Mouse (Mus musculus) stomach, postnatal 0 days (tissue): ENCODE measurements around the gene Nudcd3. TPM values are rescaled to one million over a fixed set of nuclear protein-coding genes. Genes with fewer than 3 reads are reported as not detected.
"Not testable (repeated sequence)": the region's sequence is repeated elsewhere in the genome, so short reads cannot be mapped to it uniquely, and the experiment has no call there.

ENCODE experiments used
- ATAC-seq: fragments of 200-750 bp; cut with Nextera tagmentation; 2 replicates; pipeline ENCODE4 v1.8.0; 2017; ENCODE audit not compliant: low FRiP score, low TSS enrichment
- DNase-seq: peaks from one replicate; pipeline ENCODE4 v3.0.0-alpha.2; 2016; ENCODE audit warnings: low spot score
- H3K27ac ChIP-seq: fragments of 300-500 bp; sonication (generic); replicated peaks from 2 replicates; pipeline ENCODE4 v1.5.1; 2014; ENCODE audit warnings: mild to moderate bottlenecking, control low read depth
- H3K27me3 ChIP-seq: fragments of 300-500 bp; sonication (generic); 2 replicates; pipeline ENCODE4 v1.6.1; 2014; ENCODE audit warnings: low read length; ENCODE audit not compliant: control insufficient read depth, insufficient read depth
- H3K36me3 ChIP-seq: fragments of 300-500 bp; sonication (generic); 2 replicates; pipeline ENCODE4 v1.6.1; 2014; ENCODE audit warnings: low read length, mixed read lengths; ENCODE audit not compliant: control insufficient read depth, insufficient read depth
- H3K4me1 ChIP-seq: fragments of 300-500 bp; sonication (generic); replicated peaks from 2 replicates; pipeline ENCODE4 v1.6.1; 2014; ENCODE audit warnings: antibody characterized with exemption; ENCODE audit not compliant: control insufficient read depth, insufficient read depth
- H3K4me2 ChIP-seq: fragments of 300-500 bp; sonication (generic); replicated peaks from 2 replicates; pipeline ENCODE4 v1.6.1; 2014; ENCODE audit warnings: low read depth, mild to moderate bottlenecking, control low read depth, moderate library complexity
- H3K4me3 ChIP-seq: fragments of 300-500 bp; sonication (generic); 2 replicates; pipeline ENCODE4 v1.5.1; 2014; ENCODE audit warnings: low read depth, low read length, control low read depth
- H3K9ac ChIP-seq: fragments of 300-500 bp; sonication (generic); 2 replicates; pipeline ENCODE4 v1.6.1; 2014; ENCODE audit warnings: mild to moderate bottlenecking, low read length, control low read depth, mixed read lengths
- H3K9me3 ChIP-seq: fragments of 300-500 bp; sonication (generic); 2 replicates; pipeline ENCODE4 v1.6.1; 2016; ENCODE audit warnings: low read length; ENCODE audit not compliant: control insufficient read depth
- CTCF ChIP-seq: IDR thresholded peaks from 2 replicates; pipeline ENCODE4 v1.5.1; 2016; ENCODE audit warnings: antibody characterized with exemption, low read depth, mild to moderate bottlenecking, moderate library complexity
- EP300 ChIP-seq: optimal IDR thresholded peaks from 2 replicates; pipeline ENCODE3; 2016; ENCODE audit warnings: antibody characterized with exemption
- WGBS: fragments of 180-500 bp; shearing (Covaris S2); extraction: QIAGEN DNeasy Blood & Tissue Kit; methylation state at CpG from one replicate; pipeline ENCODE4 v1.1.7; 2014; 5-methylcytosine and 5-hydroxymethylcytosine counted together
- polyA plus RNA-seq: library from polyadenylated mRNA; unstranded; fragments of >200 nt; fragmentation: Nextera tagmentation; extraction: Ambion mirVana; gene quantifications from 2 replicates; pipeline ENCODE4 v1.2.1, GENCODE M21; 2015

Gene Nudcd3
- polyA plus RNA-seq, 1 experiment from 2014 or later, result 22.1 TPM

DNA sequence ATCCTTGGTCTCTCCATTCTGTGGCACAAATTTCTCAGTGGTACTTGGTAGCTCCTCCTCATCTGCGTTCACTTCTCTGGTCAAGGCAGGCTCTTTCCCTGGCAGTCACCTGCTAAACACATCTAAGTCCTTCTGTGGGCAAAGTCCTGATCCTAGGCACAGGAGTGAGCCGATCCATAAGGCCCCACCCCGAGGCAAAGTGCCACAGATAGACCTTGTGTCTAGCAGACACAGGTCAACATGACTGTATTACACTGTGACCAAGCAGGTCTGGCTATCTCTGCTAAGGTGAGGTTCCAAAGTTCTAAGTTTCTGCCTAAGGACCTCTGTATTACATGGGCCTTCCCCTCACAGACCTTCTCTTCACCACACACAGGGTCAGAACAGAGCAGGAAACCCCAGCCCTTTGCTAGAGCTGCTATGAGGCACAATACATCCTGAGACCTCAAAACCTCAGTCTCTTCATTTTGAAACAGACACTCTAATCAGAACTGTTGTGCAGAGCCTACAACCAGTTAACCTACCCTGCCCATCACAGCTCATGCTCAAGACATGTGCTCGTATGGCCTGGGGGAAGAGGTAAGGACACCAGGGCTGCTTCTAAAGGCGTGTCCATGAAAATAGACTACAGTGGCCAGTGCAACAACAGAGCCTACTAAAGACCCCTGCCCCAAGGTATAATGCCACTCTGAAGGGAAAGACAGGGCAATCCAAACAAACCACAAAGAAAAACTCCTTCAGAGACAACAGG, 88.3 kb downstream of the Nudcd3 start:
- DNase-seq (peak; percentile 20), ATAC-seq (peak; percentile 57; the same call in 1 of the 2 replicates)
- 86% methylated on average over 5 of the region's 5 CpGs for WGBS
- no peak overlapping the region for H3K9ac ChIP-seq
- H3K4me1 ChIP-seq, result no peaks in the 10 kb centered on the region
- TF ChIP-seq CTCF (no peak), EP300 (no peak)
- H3K27me3 ChIP-seq, result no peaks in the 10 kb centered on the region
- no peak overlapping the region for H3K27ac ChIP-seq
- H3K9me3 ChIP-seq, result no peaks in the 10 kb centered on the region
- H3K4me3 ChIP-seq, result no peak overlapping the region
- H3K36me3 ChIP-seq, result peaks cover 20% of the 10 kb centered on the region
- no peak overlapping the region for H3K4me2 ChIP-seq

DNA sequence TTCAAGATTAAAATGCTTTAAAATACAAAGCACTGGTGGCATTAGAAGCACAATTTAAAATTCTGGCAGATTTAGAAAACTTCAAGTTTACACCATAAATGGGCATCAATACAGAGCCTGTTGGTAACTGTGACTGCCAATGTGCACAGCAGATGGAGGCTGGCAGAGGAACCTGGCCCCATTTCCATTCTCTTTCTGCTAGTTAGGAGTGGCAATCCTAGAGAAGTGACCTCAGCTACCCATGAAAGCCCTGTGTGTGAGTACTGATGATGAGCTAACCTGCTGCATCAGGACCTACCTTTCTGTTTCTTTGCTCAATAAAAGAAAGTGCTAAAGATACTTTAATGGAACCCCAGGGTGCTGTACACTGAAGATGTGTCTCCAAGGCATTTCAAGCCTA, 90.2 kb downstream of the Nudcd3 start:
- no peaks in the 10 kb centered on the region for H3K27me3 ChIP-seq
- no peaks in the 10 kb centered on the region for H3K9me3 ChIP-seq
- no peaks in the 10 kb centered on the region for H3K4me1 ChIP-seq
- H3K4me3 ChIP-seq, result no peak overlapping the region
- no peak for ATAC-seq
- peaks cover 20% of the 10 kb centered on the region for H3K36me3 ChIP-seq
- no peak for DNase-seq
- H3K27ac ChIP-seq, result no peak overlapping the region
- TF ChIP-seq EP300 (no peak), CTCF (no peak)
- no peak overlapping the region for H3K4me2 ChIP-seq
- no peak overlapping the region for H3K9ac ChIP-seq

DNA sequence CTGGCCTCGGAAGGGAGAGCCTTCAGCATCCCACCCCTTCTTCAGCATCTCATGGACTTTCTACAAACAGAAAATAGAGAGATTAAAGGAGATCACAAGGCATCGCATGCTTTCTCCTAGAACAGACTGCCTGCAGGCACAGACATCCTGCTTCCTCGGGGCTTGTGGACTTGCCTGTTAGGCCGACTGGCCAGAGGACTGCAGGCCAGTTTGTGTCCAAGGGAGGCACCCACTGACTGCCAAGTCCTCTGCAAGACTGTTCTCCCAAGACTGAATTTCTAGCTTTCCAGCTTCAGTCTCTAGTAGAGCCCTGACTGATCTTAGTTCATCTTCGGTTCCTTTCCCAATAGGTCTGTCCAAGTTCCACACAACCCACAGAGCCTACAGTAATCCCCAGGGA, 91.9 kb downstream of the Nudcd3 start:
- Histone ChIP-seq H3K4me1 (no peaks in the 10 kb centered on the region), H3K27ac (no peak overlapping the region), H3K9ac (no peak overlapping the region), H3K4me3 (no peak overlapping the region), H3K27me3 (no peaks in the 10 kb centered on the region), H3K4me2 (no peak overlapping the region), H3K36me3 (peaks cover 20% of the 10 kb centered on the region), H3K9me3 (no peaks in the 10 kb centered on the region)
- TF ChIP-seq EP300, result no peak
- TF ChIP-seq CTCF, result no peak
- 91% methylated on average over 5 of the region's 5 CpGs for WGBS
- ATAC-seq (no peak), DNase-seq (no peak)

DNA sequence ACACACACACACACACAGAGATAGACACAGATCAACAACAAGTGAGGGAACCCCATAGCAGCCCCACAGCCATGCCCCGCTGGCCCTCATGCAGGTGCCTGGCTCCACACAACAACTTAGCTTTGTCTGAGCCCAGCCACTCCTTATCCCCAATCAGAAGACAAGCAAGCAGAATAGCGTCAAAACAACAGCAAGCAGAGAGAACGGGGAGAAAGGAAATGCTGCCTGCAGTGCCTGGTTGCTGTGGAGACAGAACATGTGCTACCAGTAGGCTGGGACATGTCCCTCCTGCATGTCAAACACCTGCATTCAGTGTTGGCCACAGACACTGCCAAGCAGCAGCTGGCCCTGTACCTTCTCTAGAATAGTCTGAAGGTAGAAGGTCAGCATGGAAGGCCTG, 92.5 kb downstream of the Nudcd3 start:
- no peaks in the 10 kb centered on the region for H3K27me3 ChIP-seq
- H3K36me3 ChIP-seq, result peaks cover 15% of the 10 kb centered on the region
- no peak for TF ChIP-seq CTCF
- TF ChIP-seq EP300, result no peak
- no peak for DNase-seq
- no peak overlapping the region for H3K27ac ChIP-seq
- no peak overlapping the region for H3K4me3 ChIP-seq
- H3K9me3 ChIP-seq, result no peaks in the 10 kb centered on the region
- 61% methylated on average over 3 of the region's 3 CpGs for WGBS
- no peaks in the 10 kb centered on the region for H3K4me1 ChIP-seq
- no peak overlapping the region for H3K4me2 ChIP-seq
- ATAC-seq, result no peak
- H3K9ac ChIP-seq, result no peak overlapping the region

DNA sequence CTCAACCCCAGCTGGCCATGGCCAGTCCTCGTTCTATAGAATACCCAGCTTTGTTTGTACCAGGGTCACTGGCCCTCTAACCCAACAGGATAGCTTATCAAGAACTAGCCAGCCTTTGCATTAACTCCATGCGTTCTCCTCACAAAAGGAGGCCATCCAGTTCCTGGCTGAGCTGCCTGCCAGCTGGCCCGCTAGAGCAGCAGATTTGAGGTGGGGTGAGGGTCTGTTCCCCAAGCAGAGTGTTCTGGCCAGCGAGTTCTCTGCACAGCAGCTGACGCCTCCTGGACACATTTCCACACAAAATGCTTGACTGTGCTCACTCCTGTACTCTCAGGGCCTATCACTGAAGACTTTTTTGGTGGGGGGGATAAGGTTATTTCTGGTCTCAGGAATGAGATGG, 95.5 kb downstream of the Nudcd3 start:
- ATAC-seq (no peak), DNase-seq (no peak)
- Histone ChIP-seq H3K4me3 (no peak overlapping the region), H3K4me1 (no peaks in the 10 kb centered on the region), H3K27ac (no peak overlapping the region), H3K4me2 (no peak overlapping the region), H3K9ac (no peak overlapping the region), H3K27me3 (no peaks in the 10 kb centered on the region), H3K36me3 (peaks cover 13% of the 10 kb centered on the region), H3K9me3 (no peaks in the 10 kb centered on the region)
- WGBS, result 80% methylated on average over 5 of the region's 5 CpGs
- TF ChIP-seq CTCF, result no peak
- TF ChIP-seq EP300, result no peak

DNA sequence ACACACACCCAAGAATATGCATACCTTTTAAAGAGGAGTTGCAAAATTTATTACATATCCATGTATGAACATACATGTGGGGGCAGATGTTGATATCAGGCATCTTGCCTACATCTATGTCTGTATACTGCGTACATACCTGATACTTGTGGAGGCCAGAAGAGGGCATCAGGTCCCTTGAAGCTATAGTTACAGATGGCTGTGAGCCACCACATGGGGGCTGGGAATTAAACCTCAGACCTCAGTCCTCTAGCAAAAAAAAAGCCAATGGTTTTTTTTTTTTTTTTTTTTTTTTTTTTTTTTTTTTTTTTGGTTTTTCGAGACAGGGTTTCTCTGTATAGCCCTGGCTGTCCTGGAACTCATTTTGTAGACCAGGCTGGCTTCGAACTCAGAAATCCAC, 103.6 kb downstream of the Nudcd3 start:
- not testable (repeated sequence) for H3K27ac ChIP-seq, DNase-seq, ATAC-seq, H3K4me3 ChIP-seq, H3K4me1 ChIP-seq, H3K9me3 ChIP-seq, H3K4me2 ChIP-seq, H3K27me3 ChIP-seq, H3K36me3 ChIP-seq, H3K9ac ChIP-seq
- peak; percentile 16; the same call in 1 of the 2 replicates for TF ChIP-seq CTCF
- WGBS, result 100% methylated on average over 2 of the region's 3 CpGs
